Mouse (Mus musculus) MEL (cell line): ENCODE data around the gene Olfr374. TPM values are rescaled to one million over a fixed set of nuclear protein-coding genes. Genes with fewer than 3 reads are reported as not detected.

Source experiments
- DNase-seq: peaks from one replicate; pipeline ENCODE4 v3.0.0; 2011; ENCODE audit warnings: low read depth, low spot score
- H3K27ac ChIP-seq: 2 replicates; pipeline ENCODE4 v1.5.1; 2012; ENCODE audit warnings: low read depth, mild to moderate bottlenecking, control low read depth, low read length, moderate library complexity; ENCODE audit not compliant: control insufficient read depth
- H3K27me3 ChIP-seq, 2 experiments: fragments of 150-350 bp in 1 of 2; sonication (generic) in 1 of 2; 2 replicates each; pipeline ENCODE4 v1.6.1; 2012; ENCODE audit warnings: low read length in 2 of 2, mild to moderate bottlenecking in 2 of 2, improper control_type of control experiment in 1 of 2, moderate library complexity in 1 of 2; ENCODE audit not compliant: insufficient read depth in 2 of 2, control insufficient read depth in 1 of 2
- H3K36me3 ChIP-seq, 2 experiments: 2 replicates each; pipeline ENCODE4 v1.6.1; 2012 to 2014; ENCODE audit warnings: low read length in 2 of 2, improper control_type of control experiment in 1 of 2, inconsistent platforms in 1 of 2, mild to moderate bottlenecking in 1 of 2; ENCODE audit not compliant: insufficient read depth in 2 of 2, control insufficient read depth in 1 of 2
- H3K4me1 ChIP-seq, 2 experiments: fragments of 150-350 bp in 1 of 2; sonication (generic) in 1 of 2; 2 replicates each; pipeline ENCODE4 v1.6.1; 2012; ENCODE audit warnings: low read length in 2 of 2, improper control_type of control experiment in 1 of 2, mild to moderate bottlenecking in 1 of 2; ENCODE audit not compliant: insufficient read depth in 2 of 2, control insufficient read depth in 1 of 2
- H3K4me3 ChIP-seq, 2 experiments: fragments of 150-350 bp in 1 of 2; sonication (generic) in 1 of 2; 2 replicates each; pipeline ENCODE4 v1.5.1; 2012; ENCODE audit warnings: low read depth in 2 of 2, low read length in 2 of 2, mild to moderate bottlenecking in 2 of 2, moderate library complexity in 2 of 2, control low read depth in 1 of 2, improper control_type of control experiment in 1 of 2; ENCODE audit not compliant: control insufficient read depth in 1 of 2, insufficient read depth in 1 of 2
- H3K79me2 ChIP-seq: 2 replicates; pipeline ENCODE4 v1.6.1; 2012; ENCODE audit warnings: mild to moderate bottlenecking, low read length, moderate library complexity; ENCODE audit not compliant: control insufficient read depth, poor library complexity, insufficient read depth
- H3K9ac ChIP-seq: 2 replicates; pipeline ENCODE4 v1.6.1; 2012; ENCODE audit warnings: low read depth, mild to moderate bottlenecking, control low read depth, low read length, moderate library complexity; ENCODE audit not compliant: control insufficient read depth, poor library complexity, severe bottlenecking
- H3K9me3 ChIP-seq: fragments of 150-350 bp; sonication (generic); replicated peaks from 2 replicates; pipeline ENCODE4 v1.6.1; 2012; ENCODE audit warnings: mild to moderate bottlenecking, low read length, improper control_type of control experiment, moderate library complexity; ENCODE audit not compliant: insufficient read depth
- CHD2 ChIP-seq: IDR thresholded peaks from 2 replicates; pipeline ENCODE4 v1.6.1; 2011; ENCODE audit warnings: low read length, improper control_type of control experiment
- E2F4 ChIP-seq: IDR thresholded peaks from 2 replicates; pipeline ENCODE4 v1.6.1; 2011; ENCODE audit warnings: low read depth, low read length, improper control_type of control experiment, borderline replicate concordance
- EP300 ChIP-seq, 2 experiments: IDR thresholded peaks; 2 replicates each; pipeline ENCODE4 v1.6.1; 2011; ENCODE audit warnings: improper control_type of control experiment in 2 of 2, low read length in 2 of 2, low read depth in 1 of 2, mild to moderate bottlenecking in 1 of 2
- ETS1 ChIP-seq: IDR thresholded peaks from 2 replicates; pipeline ENCODE4 v1.6.1; 2012; ENCODE audit warnings: low read depth, mild to moderate bottlenecking, inconsistent platforms, low read length, improper control_type of control experiment, moderate library complexity
- GABPA ChIP-seq: IDR thresholded peaks from 2 replicates; pipeline ENCODE4 v1.6.1; 2012; ENCODE audit warnings: low read depth, mild to moderate bottlenecking, inconsistent platforms, low read length, improper control_type of control experiment, moderate library complexity
- GATA1 ChIP-seq: IDR thresholded peaks from 2 replicates; pipeline ENCODE4 v1.6.1; 2011; ENCODE audit warnings: low read depth, low read length, improper control_type of control experiment
- HCFC1 ChIP-seq: IDR thresholded peaks from 2 replicates; pipeline ENCODE4 v1.6.1; 2012; ENCODE audit warnings: low read depth, mild to moderate bottlenecking, inconsistent platforms, low read length, improper control_type of control experiment, moderate library complexity
- JUND ChIP-seq: IDR thresholded peaks from 2 replicates; pipeline ENCODE4 v1.6.1; 2011; ENCODE audit warnings: low read depth, mild to moderate bottlenecking, improper control_type of control experiment, low read length
- KAT2A ChIP-seq: conservative IDR thresholded peaks from 2 replicates; pipeline ENCODE4 v1.6.1; 2012; ENCODE audit warnings: low read depth, low read length, improper control_type of control experiment, inconsistent platforms
- MAZ ChIP-seq: IDR thresholded peaks from 2 replicates; pipeline ENCODE4 v1.6.1; 2012; ENCODE audit warnings: low read depth, mild to moderate bottlenecking, inconsistent platforms, low read length, improper control_type of control experiment
- MEF2A ChIP-seq: IDR thresholded peaks from 2 replicates; pipeline ENCODE4 v1.6.1; 2014; ENCODE audit warnings: low read depth, mild to moderate bottlenecking, inconsistent platforms, low read length, improper control_type of control experiment; ENCODE audit not compliant: poor library complexity, insufficient replicate concordance, severe bottlenecking; ENCODE audit errors: extremely low read depth
- MYC ChIP-seq: IDR thresholded peaks from 2 replicates; pipeline ENCODE4 v1.6.1; 2011; ENCODE audit warnings: low read depth, mild to moderate bottlenecking, low read length, improper control_type of control experiment, moderate library complexity
- NELFE ChIP-seq: IDR thresholded peaks from 2 replicates; pipeline ENCODE4 v1.6.1; 2011; ENCODE audit warnings: low read depth, low read length, improper control_type of control experiment
- POLR2A ChIP-seq, 2 experiments: IDR thresholded peaks; 2 replicates each; pipeline ENCODE4 v1.6.1; 2011 to 2012; ENCODE audit warnings: low read length in 2 of 2, mild to moderate bottlenecking in 2 of 2, control low read depth in 1 of 2, improper control_type of control experiment in 1 of 2, low read depth in 1 of 2, moderate library complexity in 1 of 2; ENCODE audit not compliant: control insufficient read depth in 1 of 2, insufficient read depth in 1 of 2, poor library complexity in 1 of 2
- RAD21 ChIP-seq: IDR thresholded peaks from 2 replicates; pipeline ENCODE4 v1.6.1; 2011; ENCODE audit warnings: mild to moderate bottlenecking, low read depth, low read length, improper control_type of control experiment
- RCOR1 ChIP-seq: IDR thresholded peaks from 2 replicates; pipeline ENCODE4 v1.6.1; 2012; ENCODE audit warnings: low read depth, mild to moderate bottlenecking, inconsistent platforms, low read length, improper control_type of control experiment
- SIN3A ChIP-seq: IDR thresholded peaks from 2 replicates; pipeline ENCODE4 v1.6.1; 2012; ENCODE audit warnings: low read length, improper control_type of control experiment, inconsistent platforms
- USF2 ChIP-seq, 2 experiments: IDR thresholded peaks; 2 replicates each; pipeline ENCODE4 v1.6.1; 2011 to 2012; ENCODE audit warnings: improper control_type of control experiment in 2 of 2, low read length in 2 of 2, borderline replicate concordance in 1 of 2, inconsistent platforms in 1 of 2, low read depth in 1 of 2, mild to moderate bottlenecking in 1 of 2; ENCODE audit not compliant: insufficient read depth in 1 of 2
- ZC3H11A ChIP-seq: IDR thresholded peaks from 2 replicates; pipeline ENCODE4 v1.6.1; 2012; ENCODE audit warnings: low read depth, mild to moderate bottlenecking, inconsistent platforms, low read length, improper control_type of control experiment
- ZKSCAN1 ChIP-seq: IDR thresholded peaks from 2 replicates; pipeline ENCODE4 v1.6.1; 2012; ENCODE audit warnings: low read depth, mild to moderate bottlenecking, inconsistent platforms, low read length, improper control_type of control experiment, moderate library complexity
- polyA plus RNA-seq, 2 experiments: library from polyadenylated mRNA; stranded (reverse) in 1 of 2; unstranded in 1 of 2; fragments of >175 nt in 1 of 2; fragments of >200 nt in 1 of 2; gene quantifications; 2 replicates each; pipeline versions ENCODE4 v1.2.1 to v1.2.4; 2012; ENCODE audit warnings: low replicate concordance in 2 of 2, low read depth in 1 of 2; ENCODE audit not compliant: insufficient read length in 2 of 2, insufficient read depth in 1 of 2, missing spikeins in 1 of 2
- total RNA-seq: library from RNA; depleted of rRNA; stranded (reverse); fragments of 300-350 nt; gene quantifications from 2 replicates; pipeline ENCODE4 v1.2.3, GENCODE M21; 2012

Olfr374 gene
- total and polyA plus RNA-seq, 3 experiments = 0.06 to 0.08 TPM; not detected in 1

DNA sequence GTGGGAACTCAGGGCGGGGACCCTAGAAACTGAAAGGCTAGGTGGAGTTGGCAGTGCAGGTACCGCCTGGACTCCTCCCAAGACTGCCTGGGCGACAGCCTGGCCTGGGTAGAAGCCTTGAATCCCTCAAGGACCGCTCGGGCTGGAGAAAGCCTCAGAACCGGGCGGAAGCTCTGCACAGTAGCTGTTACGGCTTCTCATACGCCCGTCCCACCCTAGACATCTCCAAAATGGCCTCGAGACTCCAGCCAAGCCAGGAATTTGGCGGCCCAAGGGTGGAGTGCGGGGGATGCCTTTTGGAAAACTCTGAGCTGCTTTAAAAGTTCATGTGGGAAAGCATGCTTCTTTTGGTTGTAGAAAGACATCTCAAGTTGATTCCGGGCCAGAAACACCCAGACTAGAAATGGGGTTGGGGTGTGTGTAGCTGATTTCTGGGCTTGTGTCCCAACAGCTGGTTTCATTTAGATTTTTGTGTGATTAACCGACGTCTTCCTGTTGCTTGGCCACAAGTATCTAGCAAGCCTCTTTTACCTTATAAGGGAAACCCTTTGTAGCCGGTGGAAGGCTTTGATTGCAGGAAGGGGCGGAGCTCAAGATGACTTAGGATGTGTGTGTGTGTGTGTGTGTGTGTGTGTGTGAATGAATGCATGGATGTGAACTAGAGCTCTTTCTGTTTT is 29.6 kb downstream of the Olfr374 start:
- Histone ChIP-seq H3K36me3 (no peaks in the 10 kb centered on the region), H3K79me2 (no peaks in the 10 kb centered on the region), H3K27me3 (no peaks in the 10 kb centered on the region; a peak in 1 of 4 replicates), H3K9me3 (no peaks in the 10 kb centered on the region), H3K27ac (no peak overlapping the region), H3K4me1 (no peaks in the 10 kb centered on the region), H3K9ac (no peak overlapping the region), H3K4me3 (no peak overlapping the region)
- TF ChIP-seq NELFE (no peak), EP300 (IDR thresholded peaks at IDR 0.05; ENCODE audit: low read depth in 1 of 2, low read length in 2 of 2) (peak in 1 of 2 experiments; percentile 36; a peak in 1 of 4 replicates), MAZ (no peak), RCOR1 (peak; percentile 89), ETS1 (peak; percentile 61), SIN3A (0 out of 2 replicates have a peak, but pooled peaks have one; percentile 19)
- DNase-seq = peak; percentile 37

DNA sequence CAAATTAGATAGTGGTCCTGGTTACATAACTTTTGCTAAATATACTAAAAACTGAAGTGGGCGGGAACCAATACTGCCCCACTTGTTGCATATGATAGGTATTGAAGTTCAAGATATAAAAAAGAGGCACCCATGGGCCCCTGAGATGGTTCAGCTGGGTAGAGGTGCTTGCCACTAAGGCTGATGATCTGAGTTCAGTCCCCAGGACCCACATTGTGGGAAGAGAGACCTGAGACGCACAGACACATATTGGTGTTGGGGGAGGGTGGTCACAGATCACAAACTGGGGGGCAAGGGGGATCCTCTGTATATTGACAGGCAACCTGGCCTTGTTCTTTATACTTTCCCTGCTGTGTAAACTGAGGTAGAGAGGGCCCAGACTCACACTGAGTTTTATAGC is 30.6 kb downstream of the Olfr374 start:
- Histone ChIP-seq H3K27me3 (peaks cover 0 to 1% of the 10 kb centered on the region in 2 experiments; a peak in 1 of 4 replicates), H3K27ac (no peak overlapping the region), H3K79me2 (no peaks in the 10 kb centered on the region), H3K4me1 (no peaks in the 10 kb centered on the region), H3K36me3 (no peaks in the 10 kb centered on the region), H3K9ac (no peak overlapping the region), H3K9me3 (no peaks in the 10 kb centered on the region), H3K4me3 (no peak overlapping the region)
- DNase-seq = no peak
- TF ChIP-seq POLR2A (IDR thresholded peaks at IDR 0.05; ENCODE audit: control insufficient read depth in 1 of 2, insufficient read depth in 1 of 2, low read depth in 1 of 2, low read length in 2 of 2, poor library complexity in 1 of 2) = no peak
- TF ChIP-seq HCFC1 = no peak
- TF ChIP-seq E2F4 = no peak
- no peak for TF ChIP-seq USF2 (IDR thresholded peaks at IDR 0.05; ENCODE audit: borderline replicate concordance in 1 of 2, insufficient read depth in 1 of 2, low read depth in 1 of 2, low read length in 2 of 2)
- TF ChIP-seq EP300 (IDR thresholded peaks at IDR 0.05; ENCODE audit: low read depth in 1 of 2, low read length in 2 of 2) = no peak
- TF ChIP-seq MEF2A = no peak
- no peak for TF ChIP-seq CHD2
- TF ChIP-seq ETS1 = no peak
- TF ChIP-seq GABPA = no peak
- TF ChIP-seq MYC = no peak
- TF ChIP-seq ZC3H11A = no peak
- no peak for TF ChIP-seq KAT2A
- no peak for TF ChIP-seq GATA1
- TF ChIP-seq ZKSCAN1 = no peak
- no peak for TF ChIP-seq JUND
- TF ChIP-seq RAD21 = no peak
